Mouse (Mus musculus) spleen, adult 2 months (tissue): ENCODE results near the gene Fgfr2. TPM values are rescaled to one million over a fixed set of nuclear protein-coding genes. Genes with fewer than 3 reads are reported as not detected.

ENCODE experiments used
- DNase-seq, 2 experiments: peaks; one replicate each; pipeline versions ENCODE4 v3.0.0 to v3.0.0-alpha.2; 2012 to 2021; ENCODE audit warnings: low spot score in 2 of 2, low read depth in 1 of 2
- H3K27ac ChIP-seq: fragments of 200-500 bp; 2 replicates; pipeline ENCODE4 v1.5.1; 2012; ENCODE audit warnings: low read length, inconsistent platforms; ENCODE audit not compliant: insufficient read depth
- H3K27me3 ChIP-seq: fragments of 200-500 bp; 2 replicates; pipeline ENCODE4 v1.6.1; 2012; ENCODE audit warnings: mild to moderate bottlenecking, moderate library complexity, low read length, inconsistent platforms; ENCODE audit not compliant: control insufficient read depth, insufficient read depth
- H3K36me3 ChIP-seq: fragments of 200-500 bp; 2 replicates; pipeline ENCODE4 v1.6.1; 2012; ENCODE audit warnings: mild to moderate bottlenecking, low read length, inconsistent platforms; ENCODE audit not compliant: control insufficient read depth, insufficient read depth
- H3K4me1 ChIP-seq: fragments of 200-500 bp; 2 replicates; pipeline ENCODE4 v1.6.1; 2011; ENCODE audit warnings: inconsistent platforms; ENCODE audit not compliant: control insufficient read depth, insufficient read depth, insufficient read length
- H3K4me3 ChIP-seq: fragments of 200-500 bp; 2 replicates; pipeline ENCODE4 v1.5.1; 2011; ENCODE audit warnings: mild to moderate bottlenecking, inconsistent platforms; ENCODE audit not compliant: insufficient read depth, insufficient read length; ENCODE audit errors: extremely low read depth
- CTCF ChIP-seq: fragments of 200-500 bp; IDR thresholded peaks from 2 replicates; pipeline ENCODE4 v1.5.1; 2011; ENCODE audit warnings: mild to moderate bottlenecking, inconsistent platforms; ENCODE audit not compliant: insufficient read depth, insufficient read length, insufficient replicate concordance; ENCODE audit errors: extremely low read depth
- POLR2A ChIP-seq: fragments of 200-500 bp; IDR thresholded peaks from 2 replicates; pipeline ENCODE4 v1.6.1; 2011; ENCODE audit warnings: low read depth, low read length, inconsistent platforms
- WGBS: fragments of 180-500 bp; shearing (Covaris S2); methylation state at CpG from one replicate; pipeline ENCODE4 v1.1.7; 2018; 5-methylcytosine and 5-hydroxymethylcytosine counted together
- polyA plus RNA-seq: library from polyadenylated mRNA; depleted of rRNA; stranded (reverse); fragments of >200 nt; gene quantifications from 2 replicates; pipeline ENCODE4 v1.2.3, GENCODE M21; 2012

Fgfr2 gene
- polyA plus RNA-seq, 1 experiment, result 1.6 TPM

GRCm38 (mm10) chr7:132599071-132599975, 523.8 kb downstream of the Fgfr2 start, which contains the start of gene Nkx1-2:
TSS of gene Nkx1-2 (minus strand) at chr7:132599637.
- Histone ChIP-seq H3K27me3 (peaks cover 14% of the 10 kb centered on the region), H3K4me3 (no peak within 1 kb of the TSS; the same call in 1 of the 2 replicates), H3K27ac (no peak within 1 kb of the TSS), H3K36me3 (no peaks in the 10 kb centered on the region), H3K4me1 (peaks cover 2% of the 10 kb centered on the region)
- 3% methylated on average over 49 of the region's 52 CpGs for WGBS
- TF ChIP-seq POLR2A (no peak), CTCF (no peak)
- DNase-seq, result no peak

GRCm38 (mm10) chr7:132597251-132598041, 525.7 kb downstream of the Fgfr2 start:
- TF ChIP-seq POLR2A, result no peak
- TF ChIP-seq CTCF, result no peak
- Histone ChIP-seq H3K27ac (no peak overlapping the region), H3K4me1 (peaks cover 2% of the 10 kb centered on the region), H3K36me3 (no peaks in the 10 kb centered on the region), H3K4me3 (peak overlapping the region; percentile 21; the same call in 1 of the 2 replicates), H3K27me3 (peaks cover 14% of the 10 kb centered on the region)
- 1% methylated on average over 60 of the region's 60 CpGs for WGBS
- DNase-seq, result no peak

GRCm38 (mm10) chr7:132596557-132597250, 526.4 kb downstream of the Fgfr2 start:
- no peaks in the 10 kb centered on the region for H3K36me3 ChIP-seq
- no peak overlapping the region for H3K4me3 ChIP-seq
- peaks cover 14% of the 10 kb centered on the region for H3K27me3 ChIP-seq
- H3K4me1 ChIP-seq, result peaks cover 2% of the 10 kb centered on the region
- no peak for DNase-seq
- 11% methylated on average over 26 of the region's 26 CpGs for WGBS
- H3K27ac ChIP-seq, result no peak overlapping the region
- TF ChIP-seq CTCF, result no peak

- TF ChIP-seq POLR2A, result no peak
- TF ChIP-seq CTCF, result no peak
- Histone ChIP-seq H3K4me1 (peaks cover 2% of the 10 kb centered on the region), H3K27me3 (peaks cover 11% of the 10 kb centered on the region), H3K4me3 (no peak overlapping the region), H3K36me3 (no peaks in the 10 kb centered on the region), H3K27ac (no peak overlapping the region)
- WGBS, result 88% methylated on average over 3 of the region's 3 CpGs
- no peak for DNase-seq
These were observed 527.4 kb downstream of the Fgfr2 start for GRCm38 (mm10) chr7:132595787-132596186.

- no peak for DNase-seq
- 94% methylated on average over 2 of the region's 2 CpGs for WGBS
These were observed 528.8 kb downstream of the Fgfr2 start for GRCm38 (mm10) chr7:132594325-132594724.

GRCm38 (mm10) chr7:132593762-132594161, 529.4 kb downstream of the Fgfr2 start:
- Histone ChIP-seq H3K4me1 (no peaks in the 10 kb centered on the region; the same call in 1 of the 2 replicates), H3K36me3 (no peaks in the 10 kb centered on the region), H3K27ac (no peak overlapping the region), H3K27me3 (peaks cover 8% of the 10 kb centered on the region), H3K4me3 (no peak overlapping the region)
- WGBS, result 78% methylated on average over 2 of the region's 2 CpGs
- TF ChIP-seq CTCF (no peak), POLR2A (no peak)
- no peak for DNase-seq

More at GRCm38 (mm10) chr7:132594325-132594724, 528.8 kb downstream of the Fgfr2 start:
- TF ChIP-seq CTCF (no peak), POLR2A (no peak)
- peaks cover under 1% of the 10 kb centered on the region for H3K4me1 ChIP-seq
- H3K27ac ChIP-seq, result no peak overlapping the region
- peaks cover 8% of the 10 kb centered on the region for H3K27me3 ChIP-seq
- H3K4me3 ChIP-seq, result no peak overlapping the region
- H3K36me3 ChIP-seq, result no peaks in the 10 kb centered on the region
